Mouse (Mus musculus) midbrain, embryonic 11.5 days (tissue): ENCODE data around the gene Il25. TPM values are rescaled to one million over a fixed set of nuclear protein-coding genes. Genes with fewer than 3 reads are reported as not detected.
A peak's percentile ranks its signal among the peaks of the same experiment; 100 is the strongest.
"Not testable (repeated sequence)": the region's sequence is repeated elsewhere in the genome, so short reads cannot be mapped to it uniquely, and the experiment has no call there.

ENCODE experiments used
- ATAC-seq: fragments of 200-750 bp; cut with Nextera tagmentation; 2 replicates; pipeline ENCODE4 v1.8.0; 2017; ENCODE audit warnings: moderate TSS enrichment, moderate library complexity; ENCODE audit not compliant: low FRiP score
- DNase-seq: peaks from one replicate; pipeline ENCODE4 v3.0.0; 2015; ENCODE audit warnings: low spot score; ENCODE audit errors: missing footprints
- H3K27ac ChIP-seq: fragments of 300-500 bp; sonication (generic); 2 replicates; pipeline ENCODE4 v1.5.1; 2014; ENCODE audit warnings: low read depth, low read length
- H3K27me3 ChIP-seq: fragments of 300-500 bp; sonication (generic); 2 replicates; pipeline ENCODE4 v1.6.1; 2014; ENCODE audit warnings: mild to moderate bottlenecking, low read length, moderate library complexity, mixed read lengths; ENCODE audit not compliant: control insufficient read depth, insufficient read depth
- H3K36me3 ChIP-seq: fragments of 300-500 bp; sonication (generic); 2 replicates; pipeline ENCODE4 v1.6.1; 2014; ENCODE audit warnings: mild to moderate bottlenecking, low read length, moderate library complexity, mixed read lengths; ENCODE audit not compliant: control insufficient read depth, insufficient read depth
- H3K4me1 ChIP-seq: fragments of 300-500 bp; sonication (generic); 2 replicates; pipeline ENCODE4 v1.6.1; 2014; ENCODE audit warnings: low read length; ENCODE audit not compliant: control insufficient read depth, insufficient read depth
- H3K4me2 ChIP-seq: fragments of 300-500 bp; sonication (generic); 2 replicates; pipeline ENCODE4 v1.6.1; 2014; ENCODE audit warnings: mild to moderate bottlenecking, moderate library complexity
- H3K4me3 ChIP-seq: fragments of 300-500 bp; sonication (generic); 2 replicates; pipeline ENCODE4 v1.5.1; 2014; ENCODE audit warnings: low read depth, low read length
- H3K9ac ChIP-seq: fragments of 300-500 bp; sonication (generic); 2 replicates; pipeline ENCODE4 v1.6.1; 2014; ENCODE audit warnings: low read length
- H3K9me3 ChIP-seq: fragments of 300-500 bp; sonication (generic); 2 replicates; pipeline ENCODE4 v1.6.1; 2016; ENCODE audit warnings: low read length; ENCODE audit not compliant: control insufficient read depth
- WGBS: fragments of 180-500 bp; shearing (Covaris S2); extraction: QIAGEN DNeasy Blood & Tissue Kit; methylation state at CpG from one replicate; pipeline ENCODE4 v1.1.7; 2014; 5-methylcytosine and 5-hydroxymethylcytosine counted together
- polyA plus RNA-seq: library from polyadenylated mRNA; unstranded; fragments of >200 nt; fragmentation: Nextera tagmentation; extraction: Ambion mirVana; gene quantifications from 2 replicates; pipeline ENCODE4 v1.2.1, GENCODE M21; 2014

The Il25 gene
- polyA plus RNA-seq, 1 experiment from 2014 or later = not detected

DNA sequence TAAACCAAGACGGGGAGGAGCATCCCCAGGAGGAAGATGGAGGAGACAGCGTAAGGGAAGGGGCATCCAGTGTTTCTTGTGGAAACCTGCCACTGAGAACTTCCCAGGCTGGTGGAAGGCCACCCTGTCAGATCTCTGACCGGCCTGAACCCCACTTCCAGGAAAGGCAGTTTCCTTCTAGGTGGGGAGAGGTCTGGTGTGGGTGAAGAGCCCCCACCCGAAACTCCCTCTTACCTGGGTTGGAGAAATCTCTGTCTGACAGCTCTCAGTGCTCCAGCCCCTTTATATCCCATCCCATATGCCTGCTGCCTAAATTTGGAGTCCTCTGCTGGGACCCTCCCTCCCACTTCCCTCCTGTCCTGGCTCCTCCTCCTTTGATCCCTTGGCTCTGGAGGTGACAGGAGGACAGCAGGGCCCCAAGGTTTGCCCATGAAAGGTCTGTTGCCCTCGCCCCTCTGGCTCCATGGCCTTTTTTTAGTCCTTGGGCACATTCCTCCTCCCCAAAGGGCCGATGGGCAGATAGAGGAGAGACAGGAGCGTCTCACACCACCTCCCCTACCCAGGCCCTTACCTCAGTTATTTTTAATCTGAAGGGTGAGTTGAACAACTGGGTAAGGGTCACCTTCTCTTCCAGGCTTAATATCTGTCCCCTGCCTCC, 34.0 kb downstream of the Il25 start, which contains the start of gene Myh6:
Gene Myh6 (minus strand): TSS at position 608 of the 658 bp plus-strand sequence.
- ATAC-seq = no peak
- Histone ChIP-seq H3K4me2 (no peak within 1 kb of the TSS), H3K4me3 (no peak within 1 kb of the TSS), H3K27ac (no peak within 1 kb of the TSS), H3K4me1 (no peaks in the 10 kb centered on the region), H3K9me3 (no peaks in the 10 kb centered on the region), H3K9ac (no peak within 1 kb of the TSS), H3K36me3 (no peaks in the 10 kb centered on the region), H3K27me3 (no peaks in the 10 kb centered on the region)
- no peak for DNase-seq
- WGBS = 78% methylated on average over 7 of the region's 7 CpGs

DNA sequence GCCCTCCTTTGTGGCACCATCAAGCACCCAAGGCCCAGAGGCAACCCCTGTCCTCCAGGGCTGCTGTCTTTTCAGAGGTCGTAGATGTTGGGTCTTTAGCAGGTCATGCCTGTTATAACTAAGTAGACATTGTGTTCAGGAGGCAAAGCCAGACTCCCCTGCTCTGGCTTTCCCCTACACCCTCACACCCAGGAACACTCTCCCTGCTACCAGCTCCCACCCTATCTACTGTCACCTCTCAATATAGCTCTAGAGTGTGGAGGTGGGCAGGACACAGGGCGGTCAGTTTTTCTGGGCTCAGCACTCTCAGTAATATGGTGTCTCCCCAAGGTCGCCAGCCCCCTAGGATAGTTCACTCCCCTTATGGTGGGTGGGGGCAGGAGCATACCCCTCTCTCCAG, 35.4 kb downstream of the Il25 start:
- WGBS = 86% methylated on average over 3 of the region's 3 CpGs
- no peak overlapping the region for H3K4me2 ChIP-seq
- H3K4me3 ChIP-seq = no peak overlapping the region
- no peaks in the 10 kb centered on the region for H3K9me3 ChIP-seq
- no peaks in the 10 kb centered on the region for H3K36me3 ChIP-seq
- H3K4me1 ChIP-seq = no peaks in the 10 kb centered on the region
- no peaks in the 10 kb centered on the region for H3K27me3 ChIP-seq
- ATAC-seq = no peak
- H3K9ac ChIP-seq = no peak overlapping the region
- no peak overlapping the region for H3K27ac ChIP-seq
- DNase-seq = no peak

DNA sequence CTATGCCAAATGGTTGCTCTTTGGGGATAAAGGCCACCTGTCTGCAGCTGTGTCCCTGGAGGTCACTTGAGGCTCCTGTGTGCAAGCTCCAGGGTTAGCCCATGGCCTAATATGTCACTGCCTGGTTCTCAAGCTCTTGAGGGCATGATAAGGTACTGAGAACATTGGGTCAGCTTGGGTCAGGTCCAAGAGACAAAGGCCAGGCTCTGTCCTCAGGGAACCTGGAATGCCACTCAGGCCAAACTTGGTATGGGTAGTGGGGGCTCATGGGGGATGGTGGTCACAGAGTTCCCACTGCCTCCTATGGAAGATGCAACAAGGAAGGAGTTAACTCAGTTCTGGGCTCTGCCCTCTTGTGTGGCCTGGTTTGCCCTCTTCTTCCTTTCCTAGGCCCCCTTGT, 35.8 kb downstream of the Il25 start:
- no peak overlapping the region for H3K27ac ChIP-seq
- no peak for DNase-seq
- no peak overlapping the region for H3K4me3 ChIP-seq
- ATAC-seq = no peak
- no peaks in the 10 kb centered on the region for H3K9me3 ChIP-seq
- no peaks in the 10 kb centered on the region for H3K27me3 ChIP-seq
- H3K4me1 ChIP-seq = no peaks in the 10 kb centered on the region
- no peak overlapping the region for H3K4me2 ChIP-seq
- H3K9ac ChIP-seq = no peak overlapping the region
- H3K36me3 ChIP-seq = no peaks in the 10 kb centered on the region

DNA sequence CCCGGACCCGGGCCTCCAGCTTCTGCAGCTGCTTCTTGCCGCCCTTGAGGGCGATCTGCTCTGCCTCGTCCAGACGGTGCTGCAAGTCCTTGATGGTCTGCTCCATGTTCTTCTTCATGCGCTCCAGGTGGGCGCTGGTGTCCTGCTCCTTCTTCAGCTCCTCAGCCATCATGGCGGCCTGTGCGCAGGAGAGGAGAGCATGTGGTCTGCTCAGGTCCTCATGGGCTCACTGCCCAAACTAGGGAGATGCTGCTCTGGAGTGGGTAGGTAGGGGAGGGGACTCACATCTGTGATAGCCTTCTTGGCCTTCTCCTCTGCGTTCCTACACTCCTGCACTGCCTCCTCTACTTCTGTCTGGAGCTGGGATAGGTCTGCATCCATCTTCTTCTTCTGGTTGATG, 40.3 kb downstream of the Il25 start:
- H3K4me1 ChIP-seq, H3K9me3 ChIP-seq, H3K36me3 ChIP-seq, DNase-seq, H3K27me3 ChIP-seq, H3K4me3 ChIP-seq, H3K27ac ChIP-seq, H3K9ac ChIP-seq, ATAC-seq, H3K4me2 ChIP-seq: not testable (repeated sequence)
- WGBS = 91% methylated on average over 7 of the region's 11 CpGs

DNA sequence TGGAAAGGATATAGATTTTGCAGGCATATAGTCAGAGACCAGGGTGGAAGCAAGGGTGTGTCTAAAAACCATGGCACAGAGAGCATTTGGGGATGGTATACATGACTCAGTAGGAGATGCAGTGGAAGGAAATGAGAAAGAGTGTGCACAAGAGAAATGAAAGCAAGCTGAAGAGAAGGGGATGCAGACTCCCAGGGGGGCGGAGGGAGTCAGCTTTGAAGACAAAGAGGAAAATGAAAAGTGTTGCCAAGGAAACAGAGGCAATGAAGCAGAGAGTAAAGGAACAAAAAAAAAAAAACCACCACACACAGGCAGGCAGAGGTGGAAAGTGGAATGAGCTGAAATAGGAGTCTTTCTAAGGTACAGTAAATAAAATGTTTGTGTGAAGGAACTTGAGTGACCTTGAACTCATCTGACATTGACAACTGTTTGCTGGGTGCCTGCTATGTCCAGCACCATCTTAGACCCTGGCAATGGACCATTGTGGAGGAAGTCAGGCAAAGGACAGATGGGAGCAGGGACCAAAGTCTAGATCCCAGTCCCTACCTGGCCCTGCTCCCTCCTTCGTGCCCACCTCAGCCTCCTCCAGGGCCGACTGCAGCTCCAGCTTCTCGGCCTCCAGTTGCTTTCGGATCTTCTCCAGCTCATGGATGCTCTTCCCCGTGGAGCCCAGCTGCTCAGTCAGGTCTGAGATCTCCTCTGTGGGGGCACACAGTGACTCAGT, 41.7 kb downstream of the Il25 start:
- no peaks in the 10 kb centered on the region for H3K9me3 ChIP-seq
- peaks cover 8% of the 10 kb centered on the region for H3K4me1 ChIP-seq
- H3K36me3 ChIP-seq = no peaks in the 10 kb centered on the region
- 74% methylated on average over 6 of the region's 6 CpGs for WGBS
- H3K4me2 ChIP-seq = no peak overlapping the region
- H3K27me3 ChIP-seq = no peaks in the 10 kb centered on the region
- ATAC-seq = no peak
- no peak overlapping the region for H3K4me3 ChIP-seq
- H3K9ac ChIP-seq = no peak overlapping the region
- peak; percentile 81 for DNase-seq
- no peak overlapping the region for H3K27ac ChIP-seq

DNA sequence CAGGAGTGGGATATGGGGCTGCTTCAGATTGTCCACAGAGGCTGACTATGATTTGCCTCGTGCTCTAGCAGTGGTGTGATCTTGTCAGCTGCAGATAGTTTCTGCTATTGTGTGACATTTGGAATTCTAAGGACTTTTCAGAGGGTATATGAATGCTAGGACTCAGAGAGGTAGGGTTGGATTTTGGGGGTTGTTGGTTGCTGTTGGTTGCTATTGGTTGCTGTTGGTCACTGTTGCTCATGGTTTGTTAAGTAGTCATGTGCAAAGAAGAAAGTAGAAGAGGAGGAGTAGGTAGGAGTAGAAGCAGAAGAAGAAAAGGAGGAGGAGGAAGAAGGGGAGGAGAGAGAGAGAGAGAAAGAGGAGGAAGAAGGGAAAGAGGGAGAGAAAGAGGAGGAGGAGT, 44.1 kb downstream of the Il25 start, which contains the start of gene Gm17428:
Gene Gm17428 (plus strand): TSS at position 301 of the 400 bp plus-strand sequence.
- no peaks in the 10 kb centered on the region for H3K36me3 ChIP-seq
- no peaks in the 10 kb centered on the region for H3K9me3 ChIP-seq
- no peak within 1 kb of the TSS for H3K27ac ChIP-seq
- no peak within 1 kb of the TSS for H3K4me3 ChIP-seq
- DNase-seq (no peak), ATAC-seq (no peak)
- no peaks in the 10 kb centered on the region for H3K27me3 ChIP-seq
- WGBS = 76% methylated on average over 1 of the region's 1 CpGs
- no peak within 1 kb of the TSS for H3K9ac ChIP-seq
- H3K4me2 ChIP-seq = no peak within 1 kb of the TSS
- H3K4me1 ChIP-seq = peaks cover 8% of the 10 kb centered on the region

DNA sequence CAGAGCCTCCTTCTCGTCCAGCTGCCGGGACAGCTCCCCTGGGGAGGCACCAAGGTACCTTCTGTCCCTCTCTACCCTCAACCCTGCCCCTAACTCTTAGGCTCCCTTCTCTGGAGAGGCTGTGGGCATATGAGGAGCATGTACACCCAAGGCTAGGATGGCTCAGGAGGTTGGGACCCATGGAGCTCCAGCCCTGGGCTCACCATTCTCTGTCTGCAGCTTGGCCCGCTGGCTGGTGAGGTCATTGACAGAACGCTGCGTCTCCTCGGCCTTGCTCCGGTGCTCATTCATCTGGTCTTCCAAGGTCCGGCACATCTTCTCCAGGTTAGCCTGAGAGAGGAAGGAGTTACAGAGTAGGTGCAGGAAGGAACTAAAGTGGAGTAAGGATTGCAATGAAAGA, 46.2 kb downstream of the Il25 start:
- Histone ChIP-seq H3K4me2 (no peak overlapping the region), H3K9ac (no peak overlapping the region), H3K9me3 (no peaks in the 10 kb centered on the region), H3K27me3 (no peaks in the 10 kb centered on the region), H3K36me3 (no peaks in the 10 kb centered on the region), H3K4me3 (no peak overlapping the region), H3K4me1 (peaks cover 8% of the 10 kb centered on the region), H3K27ac (no peak overlapping the region)
- WGBS = 92% methylated on average over 8 of the region's 8 CpGs
- DNase-seq (no peak), ATAC-seq (no peak)

DNA sequence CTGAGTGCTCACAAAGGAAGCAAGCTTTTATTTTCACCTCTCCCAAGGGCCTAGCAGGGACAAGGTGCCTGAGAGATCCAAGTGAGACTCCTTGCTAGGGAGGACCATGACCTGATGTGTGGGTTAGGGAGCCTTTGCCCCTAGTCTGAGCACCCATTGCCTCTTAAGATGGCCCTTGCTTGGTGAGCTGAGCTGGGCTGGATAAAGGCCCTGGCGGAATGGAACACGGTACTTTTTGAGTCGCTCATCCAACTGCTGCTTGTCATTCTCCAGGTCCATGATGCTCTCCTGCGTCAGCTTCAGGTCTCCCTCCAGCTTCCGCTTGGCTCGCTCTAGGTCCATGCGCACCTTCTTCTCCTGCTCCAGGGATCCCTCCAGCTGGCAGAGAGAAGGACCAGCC, 49.4 kb downstream of the Il25 start:
- 93% methylated on average over 7 of the region's 7 CpGs for WGBS

More for the DNA sequence above, 49.4 kb downstream of the Il25 start:
- Histone ChIP-seq H3K4me1 (no peaks in the 10 kb centered on the region), H3K9me3 (no peaks in the 10 kb centered on the region), H3K27ac (no peak overlapping the region), H3K36me3 (no peaks in the 10 kb centered on the region), H3K9ac (no peak overlapping the region), H3K4me2 (no peak overlapping the region), H3K27me3 (no peaks in the 10 kb centered on the region), H3K4me3 (no peak overlapping the region)
- DNase-seq (peak; percentile 68), ATAC-seq (no peak)
